Mouse (Mus musculus): ENCODE data around the gene Slc25a47. TPM values are rescaled to one million over a fixed set of nuclear protein-coding genes. Genes with fewer than 3 reads are reported as not detected.

The Slc25a47 gene
- polyA plus RNA-seq, 1 experiment: 3.6 TPM

- H3ac ChIP-seq (ENCODE audit: control insufficient read depth, insufficient read length): no peak overlapping the region
- peak overlapping the region; percentile 96 for H3K4me2 ChIP-seq (ENCODE audit: low read depth)
- peak overlapping the region; percentile 20 for H3K4me3 ChIP-seq
- TF ChIP-seq CEBPB (IDR thresholded peaks at IDR 0.05; ENCODE audit: insufficient read depth, poor library complexity, severe bottlenecking) (no peak), MAX (IDR thresholded peaks at IDR 0.05; ENCODE audit: low read depth) (no peak), TCF3 (IDR thresholded peaks at IDR 0.05; ENCODE audit: insufficient read length, low read depth) (no peak), MYOG (IDR thresholded peaks at IDR 0.05; ENCODE audit: control insufficient read depth in 1 of 3, insufficient read depth in 1 of 3, insufficient read length in 2 of 3, low read depth in 2 of 3) (no peak), POLR2AphosphoS2 (IDR thresholded peaks at IDR 0.05; ENCODE audit: insufficient read length, low read depth) (no peak), SRF (IDR thresholded peaks at IDR 0.05; ENCODE audit: control insufficient read depth, insufficient read length, low read depth) (no peak), E2F4 (IDR thresholded peaks at IDR 0.05; ENCODE audit: insufficient read depth) (no peak), TCF12 (IDR thresholded peaks at IDR 0.05; ENCODE audit: insufficient read depth, poor library complexity, severe bottlenecking) (no peak)
- H3K79me2 ChIP-seq (ENCODE audit: control insufficient read depth, insufficient read depth): peaks cover 18% of the 10 kb centered on the region
- no peaks in the 10 kb centered on the region for H3K27me3 ChIP-seq (ENCODE audit: control insufficient read depth, insufficient read depth, insufficient read length)
- no peaks in the 10 kb centered on the region for H3K36me3 ChIP-seq (ENCODE audit: control insufficient read depth, insufficient read depth)
Measured at GRCm38 (mm10) chr12:108832851-108833250, 3.0 kb upstream of the Slc25a47 start.

DNA sequence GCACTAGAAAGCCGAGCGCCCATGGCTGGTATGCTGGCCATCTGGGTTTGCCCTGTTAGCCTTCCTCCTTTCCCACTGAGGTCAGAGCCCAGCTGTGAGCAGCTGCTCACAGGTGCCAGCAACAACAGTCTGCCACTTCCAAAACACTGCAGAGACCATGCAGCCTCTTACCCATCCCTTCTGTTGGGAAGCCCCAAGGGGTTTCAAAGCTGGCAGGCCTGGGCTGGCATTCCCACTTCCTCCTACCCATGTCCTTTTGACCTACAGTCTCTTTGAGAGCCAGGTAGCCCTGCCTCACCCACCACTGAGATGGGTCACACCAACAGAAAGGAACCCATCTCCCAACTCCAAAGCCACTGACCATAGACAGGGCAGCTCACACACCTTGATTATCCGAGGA lies 2.4 kb upstream of the Slc25a47 start:
- H3K79me2 ChIP-seq (ENCODE audit: control insufficient read depth, insufficient read depth): peaks cover 24% of the 10 kb centered on the region
- H3K36me3 ChIP-seq (ENCODE audit: control insufficient read depth, insufficient read depth): no peaks in the 10 kb centered on the region
- H3ac ChIP-seq (ENCODE audit: control insufficient read depth, insufficient read length): no peak overlapping the region
- H3K4me3 ChIP-seq: peak overlapping the region; percentile 20
- TF ChIP-seq MYOD1 (IDR thresholded peaks at IDR 0.05; ENCODE audit: control insufficient read depth in 1 of 3, insufficient read length in 2 of 3, low read depth in 2 of 3) (peak in 2 of 3 experiments; percentile 19 to 36), MAX (IDR thresholded peaks at IDR 0.05; ENCODE audit: low read depth) (no peak), SRF (IDR thresholded peaks at IDR 0.05; ENCODE audit: control insufficient read depth, insufficient read length, low read depth) (no peak), MYOG (IDR thresholded peaks at IDR 0.05; ENCODE audit: control insufficient read depth in 1 of 3, insufficient read depth in 1 of 3, insufficient read length in 2 of 3, low read depth in 2 of 3) (peak in 1 of 3 experiments; percentile 35)
- no peaks in the 10 kb centered on the region for H3K27me3 ChIP-seq (ENCODE audit: control insufficient read depth, insufficient read depth, insufficient read length)
- peak overlapping the region; percentile 96 for H3K4me2 ChIP-seq (ENCODE audit: low read depth)

DNA sequence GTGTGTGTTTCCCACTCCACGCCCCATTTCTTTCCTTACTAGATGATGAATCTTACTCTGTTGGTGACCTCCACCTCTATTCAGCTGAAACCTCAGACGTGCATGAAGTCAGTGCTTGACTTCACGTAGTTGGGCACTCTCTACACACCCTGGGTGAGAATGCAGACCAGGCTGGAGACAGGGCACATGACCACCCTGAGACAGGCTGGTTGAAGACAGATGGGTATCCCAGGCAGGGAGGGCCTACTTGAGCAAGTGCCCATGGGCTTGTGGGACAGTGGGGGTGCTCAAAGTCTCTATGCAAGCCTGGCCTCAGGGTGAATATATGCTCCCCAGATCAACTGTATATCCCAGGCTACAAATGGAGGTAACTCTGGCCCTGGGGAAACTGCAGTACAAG lies 1.5 kb upstream of the Slc25a47 start:
- no peak for TF ChIP-seq E2F4 (IDR thresholded peaks at IDR 0.05; ENCODE audit: insufficient read depth)
- TF ChIP-seq MAX (IDR thresholded peaks at IDR 0.05; ENCODE audit: low read depth): no peak
- no peak for TF ChIP-seq REST (IDR thresholded peaks at IDR 0.05; ENCODE audit: insufficient read depth, insufficient read length)
- TF ChIP-seq POLR2A (IDR thresholded peaks at IDR 0.05; ENCODE audit: insufficient read length, low read depth): peak; percentile 22
- no peak for TF ChIP-seq SRF (IDR thresholded peaks at IDR 0.05; ENCODE audit: control insufficient read depth, insufficient read length, low read depth)
- TF ChIP-seq TCF12 (IDR thresholded peaks at IDR 0.05; ENCODE audit: insufficient read depth, poor library complexity, severe bottlenecking): no peak
- no peak for TF ChIP-seq TCF3 (IDR thresholded peaks at IDR 0.05; ENCODE audit: insufficient read length, low read depth)
- no peak for TF ChIP-seq CEBPB (IDR thresholded peaks at IDR 0.05; ENCODE audit: insufficient read depth, poor library complexity, severe bottlenecking)
- TF ChIP-seq MYOG (IDR thresholded peaks at IDR 0.05; ENCODE audit: control insufficient read depth in 1 of 3, insufficient read depth in 1 of 3, insufficient read length in 2 of 3, low read depth in 2 of 3): peak in 1 of 3 experiments; percentile 63
- TF ChIP-seq MYOD1 (IDR thresholded peaks at IDR 0.05; ENCODE audit: control insufficient read depth in 1 of 3, insufficient read length in 2 of 3, low read depth in 2 of 3): peak in 1 of 3 experiments; percentile 23
- peak; percentile 35 for TF ChIP-seq USF1 (IDR thresholded peaks at IDR 0.05; ENCODE audit: low read depth)
- peak; percentile 65 for TF ChIP-seq POLR2AphosphoS2 (IDR thresholded peaks at IDR 0.05; ENCODE audit: insufficient read length, low read depth)

GRCm38 (mm10) chr12:108834786-108835185 lies 1.1 kb upstream of the Slc25a47 start:
- Histone ChIP-seq H3K27me3 (ENCODE audit: control insufficient read depth, insufficient read depth, insufficient read length) (no peaks in the 10 kb centered on the region), H3K4me3 (peak overlapping the region; percentile 70), H3K36me3 (ENCODE audit: control insufficient read depth, insufficient read depth) (no peaks in the 10 kb centered on the region), H3K79me2 (ENCODE audit: control insufficient read depth, insufficient read depth) (peaks cover 24% of the 10 kb centered on the region), H3K4me2 (ENCODE audit: low read depth) (peak overlapping the region; percentile 96), H3ac (ENCODE audit: control insufficient read depth, insufficient read length) (peak overlapping the region; percentile 39)
- TF ChIP-seq POLR2A (IDR thresholded peaks at IDR 0.05; ENCODE audit: insufficient read length, low read depth) (no peak), USF1 (IDR thresholded peaks at IDR 0.05; ENCODE audit: low read depth) (no peak), SRF (IDR thresholded peaks at IDR 0.05; ENCODE audit: control insufficient read depth, insufficient read length, low read depth) (no peak), MAX (IDR thresholded peaks at IDR 0.05; ENCODE audit: low read depth) (no peak), TCF3 (IDR thresholded peaks at IDR 0.05; ENCODE audit: insufficient read length, low read depth) (no peak)

More for the DNA sequence above, 1.5 kb upstream of the Slc25a47 start:
- Histone ChIP-seq H3K79me2 (ENCODE audit: control insufficient read depth, insufficient read depth) (peaks cover 24% of the 10 kb centered on the region), H3K27me3 (ENCODE audit: control insufficient read depth, insufficient read depth, insufficient read length) (no peaks in the 10 kb centered on the region), H3K4me3 (peak overlapping the region; percentile 70), H3ac (ENCODE audit: control insufficient read depth, insufficient read length) (no peak overlapping the region), H3K4me2 (ENCODE audit: low read depth) (peak overlapping the region; percentile 96), H3K36me3 (ENCODE audit: control insufficient read depth, insufficient read depth) (no peaks in the 10 kb centered on the region)

GRCm38 (mm10) chr12:108835208-108835839 lies 522 bp upstream of the Slc25a47 start:
- Histone ChIP-seq H3K36me3 (ENCODE audit: control insufficient read depth, insufficient read depth) (no peaks in the 10 kb centered on the region), H3K4me3 (peak overlapping the region; percentile 70), H3K4me2 (ENCODE audit: low read depth) (peak overlapping the region; percentile 96), H3K27me3 (ENCODE audit: control insufficient read depth, insufficient read depth, insufficient read length) (no peaks in the 10 kb centered on the region), H3K79me2 (ENCODE audit: control insufficient read depth, insufficient read depth) (peaks cover 24% of the 10 kb centered on the region), H3ac (ENCODE audit: control insufficient read depth, insufficient read length) (peak overlapping the region; percentile 39)
- no peak for TF ChIP-seq POLR2A (IDR thresholded peaks at IDR 0.05; ENCODE audit: insufficient read length, low read depth)
- no peak for TF ChIP-seq REST (IDR thresholded peaks at IDR 0.05; ENCODE audit: insufficient read depth, insufficient read length)
- TF ChIP-seq MYOD1 (IDR thresholded peaks at IDR 0.05; ENCODE audit: control insufficient read depth in 1 of 3, insufficient read length in 2 of 3, low read depth in 2 of 3): peak in 1 of 3 experiments; percentile 23
- no peak for TF ChIP-seq TCF3 (IDR thresholded peaks at IDR 0.05; ENCODE audit: insufficient read length, low read depth)
- no peak for TF ChIP-seq POLR2AphosphoS2 (IDR thresholded peaks at IDR 0.05; ENCODE audit: insufficient read length, low read depth)
- TF ChIP-seq MYOG (IDR thresholded peaks at IDR 0.05; ENCODE audit: control insufficient read depth in 1 of 3, insufficient read depth in 1 of 3, insufficient read length in 2 of 3, low read depth in 2 of 3): peak in 2 of 3 experiments; percentile 23 to 41

Data from myocyte (in vitro differentiated cells).